Mouse (Mus musculus) erythroblast, embryonic 14.5 days (primary cell): ENCODE data around the gene Ddah2. TPM values are rescaled to one million over a fixed set of nuclear protein-coding genes. Genes with fewer than 3 reads are reported as not detected.

Experiments
- H3K27me3 ChIP-seq: 2 replicates; pipeline ENCODE4 v1.6.1; 2012; ENCODE audit warnings: inconsistent platforms; ENCODE audit not compliant: control insufficient read depth
- H3K36me3 ChIP-seq: 2 replicates; pipeline ENCODE4 v1.6.1; 2012; ENCODE audit warnings: mild to moderate bottlenecking, inconsistent platforms; ENCODE audit not compliant: control insufficient read depth
- H3K4me1 ChIP-seq: 2 replicates; pipeline ENCODE4 v1.6.1; 2012; ENCODE audit warnings: inconsistent platforms; ENCODE audit not compliant: control insufficient read depth
- H3K4me3 ChIP-seq: replicated peaks from 2 replicates; pipeline ENCODE3; 2012; ENCODE audit warnings: moderate library complexity, mild to moderate bottlenecking, inconsistent platforms
- H3K9me3 ChIP-seq: 2 replicates; pipeline ENCODE4 v1.6.1; 2012; ENCODE audit warnings: low read length, inconsistent platforms, mixed read lengths; ENCODE audit not compliant: control insufficient read depth
- GATA1 ChIP-seq: IDR thresholded peaks from 2 replicates; pipeline ENCODE4 v1.6.1; 2012; ENCODE audit warnings: low read length, inconsistent platforms, mixed read lengths
- TAL1 ChIP-seq: IDR thresholded peaks from 3 replicates; pipeline ENCODE4 v1.6.1; 2012; ENCODE audit warnings: low read length, inconsistent platforms, mixed read lengths
- polyA plus RNA-seq: library from polyadenylated mRNA; stranded (reverse); fragments of >175 nt; gene quantifications from 2 replicates; pipeline ENCODE4 v1.2.3, GENCODE M21; 2012

Gene Ddah2
- 0.78 and 0.92 TPM in 2 replicates for polyA plus RNA-seq

GRCm38 (mm10) chr17:35058911-35059892, at the start of gene Ddah2:
Gene Ddah2, plus strand, starts transcription at chr17:35059035.
- Histone ChIP-seq H3K27me3 (peaks cover 27% of the 10 kb centered on the region), H3K4me3 (peak within 1 kb of the TSS; percentile 64), H3K9me3 (no peaks in the 10 kb centered on the region), H3K36me3 (peaks cover 39% of the 10 kb centered on the region), H3K4me1 (peaks cover 57% of the 10 kb centered on the region)
- TF ChIP-seq GATA1 = no peak
- TF ChIP-seq TAL1 = no peak

GRCm38 (mm10) chr17:35009586-35009985, 49.2 kb upstream of the Ddah2 start:
- no peak for TF ChIP-seq GATA1
- TF ChIP-seq TAL1 = no peak
- H3K4me1 ChIP-seq = peaks cover 7% of the 10 kb centered on the region
- no peak overlapping the region for H3K4me3 ChIP-seq
- H3K9me3 ChIP-seq = no peaks in the 10 kb centered on the region
- no peaks in the 10 kb centered on the region for H3K27me3 ChIP-seq
- H3K36me3 ChIP-seq = peaks cover 95% of the 10 kb centered on the region

GRCm38 (mm10) chr17:35011440-35011839, 47.4 kb upstream of the Ddah2 start:
- peaks cover 97% of the 10 kb centered on the region for H3K36me3 ChIP-seq
- H3K4me1 ChIP-seq = peaks cover 9% of the 10 kb centered on the region
- TF ChIP-seq GATA1 = no peak
- TF ChIP-seq TAL1 = no peak
- no peaks in the 10 kb centered on the region for H3K9me3 ChIP-seq
- no peaks in the 10 kb centered on the region for H3K27me3 ChIP-seq
- H3K4me3 ChIP-seq = no peak overlapping the region

- no peaks in the 10 kb centered on the region for H3K9me3 ChIP-seq
- no peaks in the 10 kb centered on the region for H3K27me3 ChIP-seq
- no peak overlapping the region for H3K4me3 ChIP-seq
- H3K36me3 ChIP-seq = peaks cover 96% of the 10 kb centered on the region
- TF ChIP-seq GATA1 (no peak), TAL1 (no peak)
- H3K4me1 ChIP-seq = peaks cover 17% of the 10 kb centered on the region
Measured at GRCm38 (mm10) chr17:35012430-35012829, 46.4 kb upstream of the Ddah2 start.

- TF ChIP-seq GATA1 (no peak), TAL1 (no peak)
- Histone ChIP-seq H3K4me1 (peaks cover 21% of the 10 kb centered on the region), H3K9me3 (no peaks in the 10 kb centered on the region), H3K4me3 (no peak overlapping the region), H3K36me3 (peaks cover 88% of the 10 kb centered on the region), H3K27me3 (no peaks in the 10 kb centered on the region)
Measured at GRCm38 (mm10) chr17:35013221-35013620, 45.6 kb upstream of the Ddah2 start.

- TF ChIP-seq GATA1 (no peak), TAL1 (no peak)
- Histone ChIP-seq H3K27me3 (no peaks in the 10 kb centered on the region), H3K36me3 (peaks cover 69% of the 10 kb centered on the region), H3K9me3 (no peaks in the 10 kb centered on the region), H3K4me1 (peaks cover 24% of the 10 kb centered on the region), H3K4me3 (no peak overlapping the region)
Measured at GRCm38 (mm10) chr17:35015296-35015695, 43.5 kb upstream of the Ddah2 start.

GRCm38 (mm10) chr17:35016376-35016775, 42.5 kb upstream of the Ddah2 start, which contains the start of gene Vwa7:
Gene Vwa7, plus strand, starts transcription at chr17:35016579.
- H3K9me3 ChIP-seq = no peaks in the 10 kb centered on the region
- TF ChIP-seq GATA1 = no peak
- no peak for TF ChIP-seq TAL1
- peaks cover 34% of the 10 kb centered on the region for H3K4me1 ChIP-seq
- H3K36me3 ChIP-seq = peaks cover 58% of the 10 kb centered on the region
- H3K27me3 ChIP-seq = no peaks in the 10 kb centered on the region
- no peak within 1 kb of the TSS for H3K4me3 ChIP-seq

GRCm38 (mm10) chr17:35016791-35017705, 41.8 kb upstream of the Ddah2 start:
- H3K4me1 ChIP-seq = peaks cover 41% of the 10 kb centered on the region
- no peak overlapping the region for H3K4me3 ChIP-seq
- TF ChIP-seq TAL1 = no peak
- no peak for TF ChIP-seq GATA1
- peaks cover 51% of the 10 kb centered on the region for H3K36me3 ChIP-seq
- H3K27me3 ChIP-seq = no peaks in the 10 kb centered on the region
- H3K9me3 ChIP-seq = no peaks in the 10 kb centered on the region

GRCm38 (mm10) chr17:35017706-35018030, 41.2 kb upstream of the Ddah2 start:
- Histone ChIP-seq H3K9me3 (no peaks in the 10 kb centered on the region), H3K4me1 (peaks cover 47% of the 10 kb centered on the region), H3K27me3 (no peaks in the 10 kb centered on the region), H3K4me3 (no peak overlapping the region), H3K36me3 (peaks cover 45% of the 10 kb centered on the region)
- TF ChIP-seq GATA1 (no peak), TAL1 (no peak)
